Mouse (Mus musculus) ES-Bruce4 (cell line): ENCODE measurements around the gene Il2rb. TPM values are rescaled to one million over a fixed set of nuclear protein-coding genes. Genes with fewer than 3 reads are reported as not detected.

Experiments
- H3K27ac ChIP-seq: 2 replicates; pipeline ENCODE4 v1.5.1; 2012; ENCODE audit warnings: low read length, inconsistent platforms; ENCODE audit not compliant: insufficient read depth
- H3K27me3 ChIP-seq: 2 replicates; pipeline ENCODE4 v1.6.1; 2012; ENCODE audit warnings: mild to moderate bottlenecking, low read length, inconsistent platforms; ENCODE audit not compliant: control insufficient read depth, poor library complexity, insufficient read depth, severe bottlenecking
- H3K36me3 ChIP-seq: 2 replicates; pipeline ENCODE4 v1.6.1; 2012; ENCODE audit warnings: inconsistent platforms, mild to moderate bottlenecking, low read length, moderate library complexity; ENCODE audit not compliant: control insufficient read depth, poor library complexity, insufficient read depth, severe bottlenecking
- H3K4me1 ChIP-seq: one replicate; pipeline ENCODE4 v1.8.1; 2011; ENCODE audit warnings: low read length; ENCODE audit not compliant: control insufficient read depth, insufficient read depth
- H3K4me3 ChIP-seq: 2 replicates; pipeline ENCODE4 v1.5.1; 2011; ENCODE audit warnings: low read depth, mild to moderate bottlenecking, low read length
- H3K9ac ChIP-seq: 2 replicates; pipeline ENCODE4 v1.6.1; 2012; ENCODE audit warnings: low read depth, mild to moderate bottlenecking, inconsistent platforms; ENCODE audit not compliant: poor library complexity, severe bottlenecking
- H3K9me3 ChIP-seq: replicated peaks from 2 replicates; pipeline ENCODE4 v1.6.1; 2012; ENCODE audit warnings: mild to moderate bottlenecking, low read length, inconsistent platforms; ENCODE audit not compliant: control insufficient read depth, poor library complexity, insufficient read depth, severe bottlenecking
- CTCF ChIP-seq: IDR thresholded peaks from one replicate; pipeline ENCODE4 v1.8.1; 2011; ENCODE audit warnings: low read depth, low read length
- EP300 ChIP-seq: IDR thresholded peaks from 2 replicates; pipeline ENCODE4 v1.6.1; 2011; ENCODE audit warnings: low read depth, low read length; ENCODE audit not compliant: insufficient read depth
- POLR2A ChIP-seq: IDR thresholded peaks from one replicate; pipeline ENCODE4 v1.8.1; 2011; ENCODE audit warnings: low read length; ENCODE audit not compliant: insufficient read depth
- polyA plus RNA-seq: library from polyadenylated mRNA; stranded (reverse); fragments of >200 nt; gene quantifications from 2 replicates; pipeline ENCODE4 v1.2.4, GENCODE M21; 2011; ENCODE audit warnings: low read depth; ENCODE audit not compliant: missing spikeins, insufficient read depth, insufficient read length

The Il2rb gene
- polyA plus RNA-seq, 1 experiment, result 0.42 TPM

- Histone ChIP-seq H3K4me1 (peaks cover 2% of the 10 kb centered on the region), H3K27ac (no peak overlapping the region), H3K27me3 (no peaks in the 10 kb centered on the region), H3K36me3 (no peaks in the 10 kb centered on the region), H3K9me3 (no peaks in the 10 kb centered on the region), H3K9ac (no peak overlapping the region; the same call in 1 of the 2 replicates), H3K4me3 (peak overlapping the region; percentile 55)
- TF ChIP-seq POLR2A (no peak), CTCF (no peak), EP300 (no peak)
Measured at GRCm38 (mm10) chr15:78437237-78438017, 57.6 kb downstream of the Il2rb start.

GRCm38 (mm10) chr15:78436380-78437192, 58.5 kb downstream of the Il2rb start:
- no peak overlapping the region for H3K27ac ChIP-seq
- peaks cover 2% of the 10 kb centered on the region for H3K4me1 ChIP-seq
- H3K9me3 ChIP-seq, result no peaks in the 10 kb centered on the region
- H3K4me3 ChIP-seq, result peak overlapping the region; percentile 55
- no peaks in the 10 kb centered on the region for H3K36me3 ChIP-seq
- no peaks in the 10 kb centered on the region for H3K27me3 ChIP-seq
- no peak overlapping the region; the same call in 1 of the 2 replicates for H3K9ac ChIP-seq
- TF ChIP-seq EP300 (no peak), CTCF (peak; percentile 48), POLR2A (no peak)

DNA sequence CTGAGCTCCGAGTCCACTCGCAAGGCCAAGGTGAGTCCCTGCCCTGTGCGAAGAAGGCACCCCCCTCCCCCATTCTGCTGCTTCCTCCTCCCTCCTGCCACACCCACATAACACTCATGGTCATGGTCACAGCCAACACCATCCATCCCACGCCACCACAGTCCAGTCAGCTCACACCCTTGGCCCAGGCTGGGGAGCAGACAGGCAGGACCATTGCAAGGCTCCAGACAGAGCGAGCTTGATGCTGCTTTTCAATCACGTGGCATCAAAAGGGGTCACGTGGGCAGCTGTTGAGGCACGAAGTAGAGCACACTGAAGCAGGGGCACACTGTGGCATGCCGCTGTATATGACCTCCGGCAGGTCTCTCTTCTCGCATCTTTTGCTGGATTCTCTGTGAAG, 59.4 kb downstream of the Il2rb start:
- Histone ChIP-seq H3K36me3 (no peaks in the 10 kb centered on the region), H3K4me1 (peaks cover 2% of the 10 kb centered on the region), H3K9ac (no peak overlapping the region), H3K27ac (no peak overlapping the region), H3K9me3 (no peaks in the 10 kb centered on the region), H3K4me3 (no peak overlapping the region), H3K27me3 (no peaks in the 10 kb centered on the region)
- TF ChIP-seq CTCF, result no peak
- TF ChIP-seq EP300, result no peak
- no peak for TF ChIP-seq POLR2A

- peaks cover 4% of the 10 kb centered on the region for H3K4me1 ChIP-seq
- H3K27ac ChIP-seq, result no peak overlapping the region
- TF ChIP-seq POLR2A (no peak), CTCF (peak; percentile 64), EP300 (no peak)
- no peaks in the 10 kb centered on the region for H3K36me3 ChIP-seq
- no peak overlapping the region for H3K9ac ChIP-seq
- H3K27me3 ChIP-seq, result no peaks in the 10 kb centered on the region
- no peak overlapping the region for H3K4me3 ChIP-seq
- no peaks in the 10 kb centered on the region for H3K9me3 ChIP-seq
Measured at GRCm38 (mm10) chr15:78434896-78435520, 60.1 kb downstream of the Il2rb start.

DNA sequence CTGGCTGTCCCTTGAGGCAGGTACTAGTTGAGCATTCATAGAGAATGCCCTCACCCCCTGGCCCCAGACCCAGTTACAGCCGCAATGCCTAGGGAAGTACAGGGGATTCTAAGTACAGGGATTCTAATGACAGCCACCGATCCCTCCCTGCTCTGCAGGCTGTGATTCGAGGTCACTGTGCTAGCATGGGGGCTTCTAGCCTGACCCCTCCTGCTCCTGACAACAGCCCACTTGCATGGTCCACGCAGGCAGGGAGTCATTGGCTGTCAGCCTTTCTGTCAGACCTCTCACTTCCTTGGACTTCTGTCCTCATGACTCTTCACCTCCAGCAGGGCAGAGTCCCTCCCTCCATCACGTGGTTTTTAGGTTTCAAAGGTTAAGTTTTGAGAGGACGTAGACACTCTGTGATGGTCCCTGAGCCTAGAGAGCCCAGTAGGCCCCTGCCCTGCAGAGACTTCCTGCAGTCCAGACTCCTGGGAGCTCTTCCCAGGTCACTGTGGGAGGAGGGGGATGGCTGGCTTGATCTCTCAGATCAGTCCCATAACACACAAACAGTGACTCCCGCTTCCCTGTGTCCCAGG, 63.4 kb downstream of the Il2rb start:
- Histone ChIP-seq H3K4me1 (peaks cover 6% of the 10 kb centered on the region), H3K36me3 (no peaks in the 10 kb centered on the region), H3K9me3 (no peaks in the 10 kb centered on the region), H3K27me3 (no peaks in the 10 kb centered on the region), H3K4me3 (no peak overlapping the region), H3K9ac (no peak overlapping the region), H3K27ac (no peak overlapping the region)
- TF ChIP-seq EP300 (no peak), POLR2A (no peak), CTCF (no peak)
